Comparison of ENCODE assay signal across 11 mouse cellular contexts in the genomic region with DNA sequence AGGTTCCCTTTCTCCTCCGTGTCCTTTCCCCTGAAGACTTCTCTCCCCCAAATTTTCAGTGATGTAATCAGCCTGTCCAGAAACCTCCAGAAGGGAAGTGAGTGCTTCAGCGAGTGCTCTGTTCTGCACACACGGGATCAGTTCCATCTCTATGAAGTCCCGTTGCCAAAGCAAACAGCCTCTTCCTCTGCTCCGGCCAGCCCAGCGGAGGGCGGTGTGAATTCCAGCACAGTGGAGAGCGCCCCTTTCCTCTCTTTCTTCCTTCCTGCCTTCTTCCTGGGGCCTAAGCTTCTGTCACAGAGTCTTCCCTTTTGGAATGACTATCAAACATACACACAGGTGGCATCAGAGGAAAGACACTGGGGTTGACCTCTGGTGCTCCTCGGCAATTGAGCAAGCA. TPM values are rescaled to one million over a fixed set of nuclear protein-coding genes. Genes with fewer than 3 reads are reported as not detected.
A peak's percentile ranks its signal among the peaks of the same experiment; 100 is the strongest.
DNase-seq lines count a peak whose midpoint lies in the region; ATAC-seq and TF ChIP-seq lines count a peak whose summit lies in the region.
"Had no signal": no experiment of that assay in that cellular context is flagged by ENCODE, and none has a peak within 500 bp of the region (broad histone marks: within the 10 kb centered on the region; RNA-seq: fewer than 3 reads in every experiment).

No protein-coding gene starts in this region.

- H3K36me3 ChIP-seq in spleen, adult 2 months (ENCODE audit: control insufficient read depth, insufficient read depth, low read length), result peaks cover 10% of the 10 kb centered on the region; the same call in 1 of the 2 replicates
- peaks cover 33% of the 10 kb centered on the region for H3K36me3 ChIP-seq in heart, embryonic 10.5 days
- H3K36me3 ChIP-seq in kidney, embryonic 16.5 days (ENCODE audit: insufficient read depth, low read length), result peaks cover 17% of the 10 kb centered on the region
- peaks cover 8% of the 10 kb centered on the region for H3K36me3 ChIP-seq in small intestine, adult 2 months (ENCODE audit: control insufficient read depth, insufficient read depth, low read length)

- peak overlapping the region; percentile 17; the same call in 1 of the 2 replicates for H3K27ac ChIP-seq in spleen, adult 2 months (ENCODE audit: insufficient read depth, low read length)
- H3K27ac ChIP-seq in heart, embryonic 10.5 days, result peak overlapping the region; percentile 22; the same call in 1 of the 2 replicates
- H3K27ac ChIP-seq in kidney, embryonic 16.5 days (ENCODE audit: low read length), result peak overlapping the region; percentile 83
- H3K27ac ChIP-seq in small intestine, adult 2 months (ENCODE audit: insufficient read depth, low read depth, low read length), result peak overlapping the region; percentile 76
- H3K27ac ChIP-seq: macrophage had no signal

- no peak overlapping the region for H3K4me3 ChIP-seq in spleen, adult 2 months (ENCODE audit: extremely low read depth, insufficient read depth, insufficient read length)
- 0 out of 2 replicates have a peak overlapping the region, but pooled peaks have one; percentile 5 for H3K4me3 ChIP-seq in heart, embryonic 10.5 days
- no peak overlapping the region for H3K4me3 ChIP-seq in kidney, embryonic 16.5 days (ENCODE audit: low read length)
- H3K4me3 ChIP-seq in small intestine, adult 2 months (ENCODE audit: low read depth, low read length), result no peak overlapping the region

- WGBS in spleen, adult 2 months, result 84% methylated on average over 9 of the region's 9 CpGs
- 47% methylated on average over 9 of the region's 9 CpGs for WGBS in heart, embryonic 10.5 days
- 51% methylated on average over 9 of the region's 9 CpGs for WGBS in kidney, embryonic 16.5 days
- 70% methylated on average over 9 of the region's 9 CpGs for WGBS in small intestine, adult 2 months

- TF ChIP-seq POLR2A in spleen, adult 2 months (IDR thresholded peaks at IDR 0.05; ENCODE audit: low read depth, low read length), result no peak
- TF ChIP-seq POLR2A in small intestine, adult 2 months (IDR thresholded peaks at IDR 0.05; ENCODE audit: low read depth, low read length), result no peak

- no peaks in the 10 kb centered on the region for H3K9me3 ChIP-seq in heart, embryonic 10.5 days
- H3K9me3 ChIP-seq in kidney, embryonic 16.5 days (ENCODE audit: low read length), result no peaks in the 10 kb centered on the region
- H3K9me3 ChIP-seq: G1E had no signal

- no peak overlapping the region for H3K9ac ChIP-seq in kidney, embryonic 16.5 days (replicated peaks; ENCODE audit: low read length)

- H3K27me3 ChIP-seq in spleen, adult 2 months (ENCODE audit: control insufficient read depth, insufficient read depth, low read length), result no peaks in the 10 kb centered on the region
- H3K27me3 ChIP-seq in heart, embryonic 10.5 days (ENCODE audit: insufficient read depth, poor library complexity, severe bottlenecking), result no peaks in the 10 kb centered on the region
- H3K27me3 ChIP-seq in kidney, embryonic 16.5 days (ENCODE audit: insufficient read depth, low read length), result no peaks in the 10 kb centered on the region
- H3K27me3 ChIP-seq in small intestine, adult 2 months (ENCODE audit: control insufficient read depth, insufficient read depth, low read length), result no peaks in the 10 kb centered on the region

- H3K4me2 ChIP-seq in kidney, embryonic 16.5 days (replicated peaks; ENCODE audit: low read depth, low read length), result no peak overlapping the region; the same call in 1 of the 2 replicates

- no peak for DNase-seq in spleen, adult 2 months (ENCODE audit: low read depth in 1 of 2, low spot score in 2 of 2)
- DNase-seq in spleen, adult 18-20 months, result no peak
- no peak for DNase-seq in heart, embryonic 10.5 days (ENCODE audit: low spot score)
- no peak for DNase-seq in frontal cortex, postnatal 36 days (ENCODE audit: low spot score in 2 of 2)
- no peak for DNase-seq in cerebellum, postnatal 14 days
- DNase-seq: cerebellum, adult 11 months had no signal

- TF ChIP-seq CTCF in spleen, adult 2 months (IDR thresholded peaks at IDR 0.05; ENCODE audit: extremely low read depth, insufficient read depth, insufficient read length, insufficient replicate concordance), result no peak
- TF ChIP-seq CTCF in small intestine, adult 2 months (IDR thresholded peaks at IDR 0.05; ENCODE audit: extremely low read depth, insufficient read length, insufficient replicate concordance, low read depth, low read length), result no peak

- no peaks in the 10 kb centered on the region for H3K4me1 ChIP-seq in spleen, adult 2 months (ENCODE audit: control insufficient read depth, insufficient read depth, insufficient read length)
- H3K4me1 ChIP-seq in heart, embryonic 10.5 days, result peaks cover 37% of the 10 kb centered on the region
- peaks cover 10% of the 10 kb centered on the region; the same call in 1 of the 2 replicates for H3K4me1 ChIP-seq in kidney, embryonic 16.5 days (ENCODE audit: insufficient read depth, low read length)
- H3K4me1 ChIP-seq in small intestine, adult 2 months (ENCODE audit: control insufficient read depth, insufficient read depth, insufficient read length, low read length), result 0 out of 2 replicates have a peak, but pooled peaks cover 3% of the 10 kb centered on the region

- ATAC-seq in kidney, embryonic 16.5 days (ENCODE audit: low FRiP score, low TSS enrichment), result peak; percentile 76
- ATAC-seq in megakaryocyte, adult 5-6 weeks (ENCODE audit: poor library complexity, severe bottlenecking), result no peak

RNA-seq across cellular contexts. Expression of a gene that starts 19.0 kb away (rescaled TPM):
- 37.6 and 46.7 TPM in 2 replicates for polyA plus RNA-seq in spleen, adult 2 months (2012; rRNA removed)
- 12.2 and 15.9 TPM in 2 replicates for polyA plus RNA-seq in heart, embryonic 10.5 days (2016; fragmentation: Nextera tagmentation; extraction: Ambion mirVana)
- polyA plus RNA-seq in kidney, embryonic 16.5 days (2015; fragmentation: Nextera tagmentation; extraction: Ambion mirVana), result 34.4 and 44.7 TPM in 2 replicates
- 9.7 and 17.7 TPM in 2 replicates for polyA plus RNA-seq in small intestine, adult 2 months (2012; rRNA removed)
- not detected in 2 replicates for total RNA-seq in megakaryocyte, adult 5-6 weeks (2015)
- total RNA-seq in megakaryocyte, adult 5-6 weeks (2017), result not detected in 2 replicates
- polyA plus RNA-seq: G1E, macrophage had no signal

RNA-seq across cellular contexts. Expression of a gene that starts 48.5 kb away (rescaled TPM):
- polyA plus RNA-seq in spleen, adult 2 months (2012; rRNA removed), result 31.5 and 33.2 TPM in 2 replicates
- 18.4 and 19.1 TPM in 2 replicates for polyA plus RNA-seq in heart, embryonic 10.5 days (2016; fragmentation: Nextera tagmentation; extraction: Ambion mirVana)
- polyA plus RNA-seq in kidney, embryonic 16.5 days (2015; fragmentation: Nextera tagmentation; extraction: Ambion mirVana), result 24.9 and 25.5 TPM in 2 replicates
- 4.2 and 8.4 TPM in 2 replicates for polyA plus RNA-seq in small intestine, adult 2 months (2012; rRNA removed)
- 6.4 and 8.1 TPM in 2 replicates for total RNA-seq in megakaryocyte, adult 5-6 weeks (2015)
- total RNA-seq in megakaryocyte, adult 5-6 weeks (2017), result 9.9 and 17.2 TPM in 2 replicates

RNA-seq across cellular contexts. Expression of a gene that starts 48.8 kb away (rescaled TPM):
- 12.6 and 15.3 TPM in 2 replicates for polyA plus RNA-seq in spleen, adult 2 months (2012; rRNA removed)
- polyA plus RNA-seq in heart, embryonic 10.5 days (2016; fragmentation: Nextera tagmentation; extraction: Ambion mirVana), result 6.2 and 7.2 TPM in 2 replicates
- polyA plus RNA-seq in kidney, embryonic 16.5 days (2015; fragmentation: Nextera tagmentation; extraction: Ambion mirVana), result 5.4 and 6.6 TPM in 2 replicates
- 5.8 and 10.0 TPM in 2 replicates for polyA plus RNA-seq in small intestine, adult 2 months (2012; rRNA removed)
- 17.7 and 18.1 TPM in 2 replicates for total RNA-seq in megakaryocyte, adult 5-6 weeks (2015)
- 9.8 and 10.2 TPM in 2 replicates for total RNA-seq in megakaryocyte, adult 5-6 weeks (2017)

RNA-seq across cellular contexts. Expression of a gene that starts 51.4 kb away (rescaled TPM):
- polyA plus RNA-seq in spleen, adult 2 months (2012; rRNA removed), result 20.7 and 22.6 TPM in 2 replicates
- 35.2 and 45.2 TPM in 2 replicates for polyA plus RNA-seq in heart, embryonic 10.5 days (2016; fragmentation: Nextera tagmentation; extraction: Ambion mirVana)
- polyA plus RNA-seq in kidney, embryonic 16.5 days (2015; fragmentation: Nextera tagmentation; extraction: Ambion mirVana), result 49.5 and 53.4 TPM in 2 replicates
- 7.3 and 8.9 TPM in 2 replicates for polyA plus RNA-seq in small intestine, adult 2 months (2012; rRNA removed)
- 3.9 and 4.4 TPM in 2 replicates for total RNA-seq in megakaryocyte, adult 5-6 weeks (2015)
- 8.8 and 11.3 TPM in 2 replicates for total RNA-seq in megakaryocyte, adult 5-6 weeks (2017)

RNA-seq across cellular contexts. Expression of a gene that starts 56.2 kb away (rescaled TPM):
- polyA plus RNA-seq in spleen, adult 2 months (2012; rRNA removed), result not detected in 2 replicates
- 0.08 and 0.15 TPM in 2 replicates for polyA plus RNA-seq in heart, embryonic 10.5 days (2016; fragmentation: Nextera tagmentation; extraction: Ambion mirVana)
- not detected in 2 replicates for polyA plus RNA-seq in kidney, embryonic 16.5 days (2015; fragmentation: Nextera tagmentation; extraction: Ambion mirVana)
- polyA plus RNA-seq in small intestine, adult 2 months (2012; rRNA removed), result 0.10 TPM in 1 of 2 replicates, not detected in the other
- not detected in 2 replicates for total RNA-seq in megakaryocyte, adult 5-6 weeks (2015)
- total RNA-seq in megakaryocyte, adult 5-6 weeks (2017), result not detected in 2 replicates
- polyA plus RNA-seq: G1E, macrophage had no signal

Comparison
In these comparisons a context has a peak if more than half of its experiments do, and no peak if none do; other contexts are left out.
1. H3K27ac ChIP-seq: peak in every context shown above with its lines; median percentile 83 in kidney, embryonic 16.5 days; 76 in small intestine, adult 2 months; 22 in heart, embryonic 10.5 days; 17 in spleen, adult 2 months.